Mouse (Mus musculus): ENCODE measurements around the gene Gpr85.

GRCm38 (mm10) chr6:13860596-13860995, 20.9 kb upstream of the Gpr85 start:
- TF ChIP-seq CTCF (IDR thresholded peaks at IDR 0.05; ENCODE audit: borderline replicate concordance, insufficient read depth, low read length) (no peak), POLR2A (IDR thresholded peaks at IDR 0.05; ENCODE audit: low read depth, low read length) (no peak)

Measured in embryonic fibroblast, embryonic 13.5 days (primary cell).